Mouse (Mus musculus) lung, adult 2 months (tissue): ENCODE measurements around the gene Tmem253. TPM values are rescaled to one million over a fixed set of nuclear protein-coding genes. Genes with fewer than 3 reads are reported as not detected.

ENCODE experiments used
- DNase-seq: peaks from one replicate; pipeline ENCODE4 v3.0.0; 2022
- H3K4me1 ChIP-seq: fragments of 200-500 bp; 2 replicates; pipeline ENCODE4 v1.6.1; 2011; ENCODE audit warnings: low read length; ENCODE audit not compliant: control insufficient read depth, insufficient read depth
- H3K4me3 ChIP-seq: fragments of 200-500 bp; replicated peaks from 2 replicates; pipeline ENCODE3; 2011; ENCODE audit warnings: low read depth, mild to moderate bottlenecking, control low read depth, low read length; ENCODE audit errors: extremely low read depth
- CTCF ChIP-seq: fragments of 200-500 bp; IDR thresholded peaks from 2 replicates; pipeline ENCODE4 v1.5.1; 2011; ENCODE audit warnings: mild to moderate bottlenecking, low read length, control low read depth; ENCODE audit not compliant: insufficient read depth
- POLR2A ChIP-seq: fragments of 200-500 bp; IDR thresholded peaks from 2 replicates; pipeline ENCODE4 v1.6.1; 2011; ENCODE audit warnings: low read depth, mild to moderate bottlenecking, control low read depth, low read length, borderline replicate concordance; ENCODE audit errors: extremely low read depth
- WGBS: fragments of 180-500 bp; shearing (Covaris S2); methylation state at CpG from one replicate; pipeline ENCODE4 v1.1.7; 2018; 5-methylcytosine and 5-hydroxymethylcytosine counted together
- polyA plus RNA-seq: library from polyadenylated mRNA; depleted of rRNA; stranded (reverse); fragments of >200 nt; gene quantifications from 2 replicates; pipeline ENCODE4 v1.2.3, GENCODE M21; 2012

Tmem253 gene
- polyA plus RNA-seq, 1 experiment = 0.58 TPM

GRCm38 (mm10) chr14:51988731-51989130 is 26.7 kb upstream of the Tmem253 start:
- no peak for TF ChIP-seq CTCF
- no peak for TF ChIP-seq POLR2A
- WGBS = 84% methylated on average over 12 of the region's 12 CpGs
- no peak for DNase-seq
- peaks cover 6% of the 10 kb centered on the region; the same call in 1 of the 2 replicates for H3K4me1 ChIP-seq
- H3K4me3 ChIP-seq = no peak overlapping the region

GRCm38 (mm10) chr14:51989461-51989970 is 25.9 kb upstream of the Tmem253 start:
- DNase-seq = no peak
- TF ChIP-seq POLR2A (no peak), CTCF (no peak)
- 68% methylated on average over 12 of the region's 12 CpGs for WGBS
- Histone ChIP-seq H3K4me1 (peaks cover 6% of the 10 kb centered on the region; the same call in 1 of the 2 replicates), H3K4me3 (no peak overlapping the region)

GRCm38 (mm10) chr14:51994453-51994852 is 21.0 kb upstream of the Tmem253 start:
- no peak for DNase-seq
- TF ChIP-seq POLR2A = no peak
- TF ChIP-seq CTCF = no peak
- 88% methylated on average over 4 of the region's 4 CpGs for WGBS
- no peak overlapping the region for H3K4me3 ChIP-seq
- H3K4me1 ChIP-seq = no peaks in the 10 kb centered on the region

- Histone ChIP-seq H3K4me3 (no peak overlapping the region), H3K4me1 (no peaks in the 10 kb centered on the region)
- WGBS = 64% methylated on average over 12 of the region's 12 CpGs
- DNase-seq = no peak
- TF ChIP-seq CTCF = no peak
- TF ChIP-seq POLR2A = no peak
Measured at GRCm38 (mm10) chr14:51995219-51995871, 20.1 kb upstream of the Tmem253 start.

GRCm38 (mm10) chr14:51996231-51996841 is 19.1 kb upstream of the Tmem253 start:
- no peaks in the 10 kb centered on the region for H3K4me1 ChIP-seq
- DNase-seq = no peak
- H3K4me3 ChIP-seq = no peak overlapping the region
- WGBS = 83% methylated on average over 13 of the region's 13 CpGs
- TF ChIP-seq CTCF = no peak
- TF ChIP-seq POLR2A = no peak

GRCm38 (mm10) chr14:51996866-51997265 is 18.6 kb upstream of the Tmem253 start:
- Histone ChIP-seq H3K4me3 (no peak overlapping the region), H3K4me1 (no peaks in the 10 kb centered on the region)
- TF ChIP-seq POLR2A = no peak
- no peak for TF ChIP-seq CTCF
- 74% methylated on average over 17 of the region's 17 CpGs for WGBS
- DNase-seq = no peak

GRCm38 (mm10) chr14:51997483-51997882 is 18.0 kb upstream of the Tmem253 start:
- Histone ChIP-seq H3K4me3 (no peak overlapping the region), H3K4me1 (no peaks in the 10 kb centered on the region)
- no peak for DNase-seq
- WGBS = 94% methylated on average over 14 of the region's 14 CpGs
- TF ChIP-seq POLR2A (no peak), CTCF (no peak)

GRCm38 (mm10) chr14:52003981-52004495 is 11.4 kb upstream of the Tmem253 start:
- TF ChIP-seq CTCF = no peak
- no peak for TF ChIP-seq POLR2A
- Histone ChIP-seq H3K4me3 (no peak overlapping the region), H3K4me1 (peaks cover 3% of the 10 kb centered on the region)
- DNase-seq = no peak
- 49% methylated on average over 16 of the region's 16 CpGs for WGBS

- TF ChIP-seq CTCF (no peak), POLR2A (no peak)
- H3K4me3 ChIP-seq = no peak overlapping the region
- H3K4me1 ChIP-seq = peaks cover 4% of the 10 kb centered on the region
- 72% methylated on average over 7 of the region's 7 CpGs for WGBS
- no peak for DNase-seq
Measured at GRCm38 (mm10) chr14:52005141-52005540, 10.3 kb upstream of the Tmem253 start.
